Mouse (Mus musculus) limb, embryonic 10.5 days (tissue): ENCODE measurements around the gene Rnf182. TPM values are rescaled to one million over a fixed set of nuclear protein-coding genes. Genes with fewer than 3 reads are reported as not detected.

Experiments
- DNase-seq: peaks from one replicate; pipeline ENCODE4 v3.0.0-alpha.2; 2017; ENCODE audit warnings: low spot score
- H3K27ac ChIP-seq: fragments of 300-500 bp; sonication (generic); 2 replicates; pipeline ENCODE4 v1.5.1; 2016; ENCODE audit warnings: mild to moderate bottlenecking
- H3K27me3 ChIP-seq: fragments of 300-500 bp; sonication (generic); 2 replicates; pipeline ENCODE4 v1.6.1; 2016; ENCODE audit warnings: low read depth, mild to moderate bottlenecking; ENCODE audit not compliant: poor library complexity, severe bottlenecking
- H3K36me3 ChIP-seq: fragments of 300-500 bp; sonication (generic); 2 replicates; pipeline ENCODE4 v1.6.1; 2016; ENCODE audit warnings: mild to moderate bottlenecking, moderate library complexity
- H3K4me1 ChIP-seq: fragments of 300-500 bp; sonication (generic); 2 replicates; pipeline ENCODE4 v1.6.1; 2016
- H3K4me3 ChIP-seq: fragments of 300-500 bp; sonication (generic); 2 replicates; pipeline ENCODE4 v1.5.1; 2016; ENCODE audit warnings: mild to moderate bottlenecking, moderate library complexity
- H3K9me3 ChIP-seq: fragments of 300-500 bp; sonication (generic); replicated peaks from 2 replicates; pipeline ENCODE4 v1.6.1; 2016; ENCODE audit warnings: mild to moderate bottlenecking
- WGBS: fragments of 180-500 bp; shearing (Covaris S2); methylation state at CpG from one replicate; pipeline ENCODE4 v1.1.7; 2016; 5-methylcytosine and 5-hydroxymethylcytosine counted together
- polyA plus RNA-seq: library from polyadenylated mRNA; unstranded; fragments of >200 nt; fragmentation: Nextera tagmentation; extraction: Ambion mirVana; gene quantifications from 2 replicates; pipeline ENCODE4 v1.2.1, GENCODE M21; 2016

Gene Rnf182
- 3.2 and 5.5 TPM in 2 replicates for polyA plus RNA-seq

- peak within 1 kb of the TSS; percentile 87 for H3K4me3 ChIP-seq
These were observed at the start of gene Rnf182 for GRCm38 (mm10) chr13:43615577-43616254. Gene Rnf182 (plus strand): TSS chr13:43615710.

GRCm38 (mm10) chr13:43566184-43566583 lies 49.3 kb upstream of the Rnf182 start:
- Histone ChIP-seq H3K27ac (no peak overlapping the region), H3K9me3 (0 out of 2 replicates have a peak, but pooled peaks cover 4% of the 10 kb centered on the region), H3K36me3 (no peaks in the 10 kb centered on the region), H3K4me1 (peaks cover 6% of the 10 kb centered on the region), H3K4me3 (no peak overlapping the region), H3K27me3 (no peaks in the 10 kb centered on the region)
- WGBS: 94% methylated on average over 8 of the region's 8 CpGs
- no peak for DNase-seq

More at GRCm38 (mm10) chr13:43615577-43616254, at the start of gene Rnf182:
- peaks cover 20% of the 10 kb centered on the region for H3K4me1 ChIP-seq
- peaks cover 19% of the 10 kb centered on the region for H3K27me3 ChIP-seq
- no peaks in the 10 kb centered on the region for H3K36me3 ChIP-seq
- WGBS: under 1% methylated on average over 58 of the region's 58 CpGs
- H3K27ac ChIP-seq: peak within 1 kb of the TSS; percentile 91
- DNase-seq: peak; percentile 90
- H3K9me3 ChIP-seq: no peaks in the 10 kb centered on the region

DNA sequence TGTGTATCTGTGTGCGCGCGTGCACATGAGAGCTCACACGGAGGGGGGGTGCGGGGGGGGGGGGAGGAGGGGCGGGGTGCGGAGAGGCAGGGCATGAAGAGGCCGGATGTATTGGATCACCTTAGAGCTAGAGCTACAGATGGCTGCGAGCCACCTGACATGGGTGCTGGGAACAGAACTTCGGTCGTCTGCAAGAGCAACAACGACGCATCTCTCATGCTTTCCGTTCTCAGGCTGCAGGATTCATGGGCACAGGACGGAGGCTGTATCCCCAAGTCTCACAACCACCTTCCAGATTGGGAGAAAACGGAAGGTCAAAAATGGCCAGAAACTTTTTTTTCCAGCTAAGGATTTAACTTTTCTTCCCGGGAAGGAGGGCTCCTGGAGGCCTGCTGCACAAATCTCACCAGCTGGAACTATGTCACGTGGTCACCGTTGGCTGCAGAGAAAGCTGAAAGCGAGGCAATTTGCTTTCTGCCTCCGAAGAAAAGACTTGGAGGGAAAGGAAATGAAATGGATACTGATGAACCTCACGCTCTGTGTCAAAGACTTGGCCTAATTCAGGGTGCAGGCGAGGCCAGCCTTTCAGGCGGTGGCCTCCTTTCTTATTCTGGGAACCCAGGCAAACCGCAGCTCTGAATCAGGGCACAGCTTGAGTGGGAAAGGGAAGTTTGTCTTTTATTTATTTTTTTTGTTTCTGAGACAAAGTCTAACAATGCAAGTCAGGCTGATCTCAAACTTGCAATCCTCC lies 48.2 kb upstream of the Rnf182 start:
- H3K27me3 ChIP-seq: no peaks in the 10 kb centered on the region
- H3K4me1 ChIP-seq: no peaks in the 10 kb centered on the region
- WGBS: 71% methylated on average over 25 of the region's 25 CpGs
- no peak overlapping the region for H3K27ac ChIP-seq
- DNase-seq: peak; percentile 45
- H3K9me3 ChIP-seq: 0 out of 2 replicates have a peak, but pooled peaks cover 5% of the 10 kb centered on the region
- H3K36me3 ChIP-seq: no peaks in the 10 kb centered on the region
- no peak overlapping the region for H3K4me3 ChIP-seq

DNA sequence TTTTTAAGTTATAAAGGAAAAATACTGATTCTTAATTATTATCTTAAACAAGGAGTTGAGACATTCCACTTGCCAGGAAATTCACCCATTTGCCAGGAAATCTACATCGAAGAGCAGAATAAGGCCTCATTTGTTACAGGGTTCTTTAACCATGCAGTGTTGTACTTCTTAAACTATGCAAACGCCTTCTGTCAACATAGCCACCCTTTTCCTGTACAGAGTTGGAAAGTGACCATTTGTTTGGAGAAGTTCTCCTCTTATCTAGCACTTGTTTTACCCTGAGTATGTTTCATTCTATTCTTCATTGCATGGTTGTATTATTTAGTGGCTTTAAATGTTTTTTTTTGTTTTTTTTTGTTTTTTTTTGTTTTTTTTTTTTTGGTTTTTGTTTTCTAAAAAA lies 41.5 kb upstream of the Rnf182 start:
- WGBS: 81% methylated on average over 2 of the region's 2 CpGs
- Histone ChIP-seq H3K36me3 (no peaks in the 10 kb centered on the region), H3K4me1 (no peaks in the 10 kb centered on the region), H3K27ac (no peak overlapping the region), H3K27me3 (no peaks in the 10 kb centered on the region), H3K4me3 (no peak overlapping the region), H3K9me3 (0 out of 2 replicates have a peak, but pooled peaks cover 5% of the 10 kb centered on the region)
- DNase-seq: no peak

DNA sequence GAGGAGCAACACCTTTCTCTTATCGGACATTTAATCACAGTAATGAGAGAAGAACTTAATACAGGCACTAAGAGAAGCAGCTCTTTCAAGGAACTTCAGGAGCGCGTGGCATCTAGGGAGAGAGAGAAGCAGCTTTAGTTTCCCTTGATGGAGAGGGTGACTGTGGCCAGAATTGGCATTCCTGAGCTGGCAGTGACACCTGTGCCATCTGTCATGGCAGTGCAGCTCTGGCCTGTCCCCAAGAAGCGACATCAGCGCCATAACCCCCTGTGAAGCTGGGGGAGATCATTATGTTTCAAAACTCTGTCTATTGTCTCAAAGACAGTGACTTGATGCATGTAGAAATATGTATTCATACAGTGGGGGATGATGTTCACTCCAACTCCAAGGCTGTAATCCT lies 40.1 kb upstream of the Rnf182 start:
- Histone ChIP-seq H3K4me1 (peaks cover 7% of the 10 kb centered on the region; the same call in 1 of the 2 replicates), H3K9me3 (0 out of 2 replicates have a peak, but pooled peaks cover 5% of the 10 kb centered on the region), H3K27ac (no peak overlapping the region), H3K4me3 (no peak overlapping the region), H3K36me3 (no peaks in the 10 kb centered on the region), H3K27me3 (no peaks in the 10 kb centered on the region)
- WGBS: 94% methylated on average over 5 of the region's 5 CpGs
- DNase-seq: no peak

DNA sequence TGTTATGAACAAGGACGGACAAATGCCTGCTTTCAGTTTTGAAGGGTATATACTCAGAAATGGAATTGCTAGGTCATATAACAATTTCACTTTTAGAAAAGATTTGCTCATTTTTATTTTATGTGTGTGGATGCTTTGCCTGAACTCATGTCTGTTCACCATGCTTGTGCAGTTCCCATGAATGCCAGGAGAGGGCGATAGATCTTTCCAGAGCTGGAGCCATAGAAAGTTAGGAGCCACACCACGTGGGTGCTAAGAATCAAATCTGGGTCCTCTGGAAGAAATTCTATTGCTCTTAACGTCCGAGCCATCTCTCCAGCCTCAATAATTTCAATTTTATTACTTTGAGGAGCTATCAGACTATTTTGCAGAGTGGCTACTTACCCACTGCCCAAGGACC lies 38.3 kb upstream of the Rnf182 start:
- no peak overlapping the region for H3K4me3 ChIP-seq
- no peak for DNase-seq
- WGBS: 62% methylated on average over 5 of the region's 5 CpGs

GRCm38 (mm10) chr13:43577766-43578165 lies 37.7 kb upstream of the Rnf182 start:
- no peaks in the 10 kb centered on the region for H3K9me3 ChIP-seq
- H3K27ac ChIP-seq: no peak overlapping the region
- H3K4me1 ChIP-seq: peaks cover 8% of the 10 kb centered on the region
- H3K36me3 ChIP-seq: no peaks in the 10 kb centered on the region
- no peaks in the 10 kb centered on the region for H3K27me3 ChIP-seq
- DNase-seq: no peak
- no peak overlapping the region for H3K4me3 ChIP-seq
- WGBS: 90% methylated on average over 12 of the region's 12 CpGs

More for the DNA sequence above, 38.3 kb upstream of the Rnf182 start:
- Histone ChIP-seq H3K27ac (no peak overlapping the region), H3K27me3 (no peaks in the 10 kb centered on the region), H3K36me3 (no peaks in the 10 kb centered on the region), H3K9me3 (no peaks in the 10 kb centered on the region), H3K4me1 (peaks cover 7% of the 10 kb centered on the region; the same call in 1 of the 2 replicates)

- H3K4me3 ChIP-seq: no peak overlapping the region
- WGBS: 29% methylated on average over 18 of the region's 18 CpGs
- no peaks in the 10 kb centered on the region for H3K9me3 ChIP-seq
- H3K27ac ChIP-seq: no peak overlapping the region
- no peaks in the 10 kb centered on the region for H3K36me3 ChIP-seq
- peaks cover 17% of the 10 kb centered on the region for H3K4me1 ChIP-seq
- peak; percentile 72 for DNase-seq
- H3K27me3 ChIP-seq: no peaks in the 10 kb centered on the region
These were observed 35.8 kb upstream of the Rnf182 start for GRCm38 (mm10) chr13:43579740-43580139.

DNA sequence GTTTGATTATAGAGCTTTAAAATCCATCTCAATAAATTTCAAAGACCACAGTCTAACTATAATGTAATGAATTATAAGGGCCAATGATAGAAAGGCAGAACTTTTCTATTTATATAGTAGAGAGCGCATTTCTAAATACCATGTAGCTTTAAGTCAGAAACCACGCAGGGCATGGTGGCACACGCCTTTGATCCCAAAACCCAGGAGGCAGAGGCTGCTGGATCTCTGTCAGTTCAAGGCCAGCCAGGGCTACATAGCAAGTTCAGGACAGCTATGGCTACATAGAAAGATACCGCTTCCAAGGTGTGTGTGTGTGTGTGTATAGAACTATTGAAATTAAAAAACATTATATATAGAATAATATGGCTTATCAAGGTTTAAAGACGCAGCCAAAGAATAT lies 34.8 kb upstream of the Rnf182 start:
- no peak overlapping the region for H3K4me3 ChIP-seq
- WGBS: 94% methylated on average over 5 of the region's 5 CpGs
- no peaks in the 10 kb centered on the region for H3K9me3 ChIP-seq
- peaks cover 17% of the 10 kb centered on the region for H3K4me1 ChIP-seq
- no peak overlapping the region for H3K27ac ChIP-seq
- H3K27me3 ChIP-seq: no peaks in the 10 kb centered on the region
- H3K36me3 ChIP-seq: no peaks in the 10 kb centered on the region
- DNase-seq: no peak

- Histone ChIP-seq H3K36me3 (no peaks in the 10 kb centered on the region), H3K27ac (peak overlapping the region; percentile 40; the same call in 1 of the 2 replicates), H3K4me1 (peaks cover 17% of the 10 kb centered on the region), H3K9me3 (no peaks in the 10 kb centered on the region), H3K27me3 (no peaks in the 10 kb centered on the region), H3K4me3 (0 out of 2 replicates have a peak overlapping the region, but pooled peaks have one; percentile 15)
- 45% methylated on average over 16 of the region's 16 CpGs for WGBS
- DNase-seq: no peak
These were observed 32.5 kb upstream of the Rnf182 start for GRCm38 (mm10) chr13:43582961-43583360.

- Histone ChIP-seq H3K36me3 (no peaks in the 10 kb centered on the region), H3K27ac (no peak overlapping the region), H3K9me3 (no peaks in the 10 kb centered on the region), H3K4me1 (peaks cover 17% of the 10 kb centered on the region), H3K27me3 (no peaks in the 10 kb centered on the region), H3K4me3 (no peak overlapping the region)
- 67% methylated on average over 8 of the region's 8 CpGs for WGBS
- no peak for DNase-seq
These were observed 32.0 kb upstream of the Rnf182 start for GRCm38 (mm10) chr13:43583504-43583903.

- 76% methylated on average over 2 of the region's 2 CpGs for WGBS
- no peak overlapping the region for H3K4me3 ChIP-seq
- no peaks in the 10 kb centered on the region for H3K9me3 ChIP-seq
- no peak overlapping the region for H3K27ac ChIP-seq
- no peaks in the 10 kb centered on the region for H3K27me3 ChIP-seq
- no peaks in the 10 kb centered on the region for H3K36me3 ChIP-seq
- no peak for DNase-seq
- H3K4me1 ChIP-seq: peaks cover 10% of the 10 kb centered on the region
These were observed 30.2 kb upstream of the Rnf182 start for GRCm38 (mm10) chr13:43585335-43585734.

DNA sequence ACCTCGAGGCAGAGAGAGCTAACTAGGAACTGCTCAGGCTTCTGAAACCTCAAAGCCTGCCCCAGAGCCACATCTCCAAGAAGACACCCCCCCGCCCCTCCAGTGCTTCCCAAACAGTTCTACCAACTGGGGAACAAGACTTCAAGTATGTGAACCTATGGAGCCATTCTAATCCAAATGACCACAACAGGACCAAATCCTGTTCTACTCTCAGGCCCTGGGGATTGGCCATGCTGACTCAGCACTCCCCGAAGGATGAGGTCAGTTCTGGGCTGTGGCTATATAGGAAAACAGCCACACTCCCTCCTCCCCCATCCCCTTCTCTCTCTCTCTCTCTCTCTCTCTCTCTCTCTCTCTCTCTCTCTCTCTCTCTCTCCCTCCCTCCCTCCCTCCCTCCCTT lies 28.5 kb upstream of the Rnf182 start:
- Histone ChIP-seq H3K27ac (no peak overlapping the region), H3K4me1 (peaks cover 10% of the 10 kb centered on the region), H3K4me3 (no peak overlapping the region), H3K36me3 (no peaks in the 10 kb centered on the region), H3K27me3 (0 out of 2 replicates have a peak, but pooled peaks cover 6% of the 10 kb centered on the region), H3K9me3 (no peaks in the 10 kb centered on the region)
- WGBS: 78% methylated on average over 3 of the region's 3 CpGs
- no peak for DNase-seq
